Mouse (Mus musculus) spleen, postnatal 10 days (tissue): ENCODE results near the gene Orc4.
A peak's percentile ranks its signal among the peaks of the same experiment; 100 is the strongest.
"Not testable (repeated sequence)": the region's sequence is repeated elsewhere in the genome, so short reads cannot be mapped to it uniquely, and the experiment has no call there.

Experiments used
- DNase-seq, 2 experiments: peaks; one replicate each; pipeline ENCODE4 v3.0.0; 2021 to 2022; ENCODE audit warnings: low spot score in 2 of 2

Orc4 gene

DNA sequence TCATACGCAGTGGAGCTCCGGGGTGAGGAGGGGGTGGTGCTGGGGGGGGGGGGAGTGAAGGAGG lies at the start of gene Orc4:
Gene Orc4, minus strand, starts transcription at position 26 of the 64 bp plus-strand sequence.
- DNase-seq: no peak

DNA sequence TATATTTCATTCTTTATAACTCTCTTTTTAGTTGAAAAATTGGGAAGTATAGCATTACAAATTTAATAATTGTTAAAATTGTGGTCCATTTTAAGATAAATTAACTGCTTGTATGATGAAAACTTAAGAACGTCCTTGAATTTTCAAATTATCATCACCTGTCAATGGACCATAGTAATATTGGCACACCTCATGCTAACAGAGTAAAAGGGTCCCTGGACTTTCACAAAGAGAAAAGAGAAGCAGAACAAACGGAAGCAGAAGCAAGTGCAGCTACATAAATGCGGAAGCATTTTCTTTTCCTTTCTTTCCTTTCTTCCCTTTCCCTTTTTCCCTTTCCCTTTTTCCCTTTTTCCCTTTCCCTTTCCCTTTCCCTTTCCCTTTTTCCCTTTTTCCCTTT lies 40.2 kb upstream of the Orc4 start:
- no peak for DNase-seq

DNA sequence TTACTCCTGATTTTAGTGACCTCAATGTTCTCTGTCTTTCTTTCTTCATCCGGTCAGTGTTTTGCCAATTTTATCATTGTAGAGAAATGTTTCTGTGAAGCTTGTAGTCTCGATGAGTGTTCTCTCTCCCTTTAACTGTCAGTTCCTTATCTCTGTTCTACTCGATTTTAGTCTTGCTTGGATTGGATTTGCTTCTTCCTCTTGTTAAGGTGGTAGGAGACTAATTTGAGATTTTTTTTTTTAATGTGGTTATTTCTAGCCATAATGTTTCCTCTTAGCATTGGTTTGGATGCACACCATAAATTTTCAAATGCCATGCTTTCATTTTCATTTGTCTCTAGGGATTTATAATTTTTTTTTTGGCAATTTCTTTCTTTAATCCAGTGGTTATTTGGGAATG lies 28.8 kb upstream of the Orc4 start:
- DNase-seq: no peak

DNA sequence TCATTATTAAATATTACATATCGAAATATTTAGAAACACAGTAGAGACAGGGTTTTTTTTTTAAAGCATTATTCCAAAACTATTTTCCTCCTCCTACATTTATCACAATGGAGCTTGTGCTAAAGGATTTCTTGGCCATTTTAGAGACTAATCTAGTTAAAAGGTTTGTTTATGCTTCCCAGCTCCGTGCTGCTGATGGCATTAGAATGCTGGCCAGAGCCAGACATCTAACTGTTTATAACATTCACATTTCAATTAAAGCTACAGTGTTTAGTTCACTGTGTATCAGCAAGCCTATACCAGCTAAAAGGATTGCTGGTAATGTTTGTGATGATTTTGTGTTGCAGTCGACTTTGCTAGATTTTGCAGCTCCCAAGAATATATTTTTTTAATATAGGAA lies 6.5 kb upstream of the Orc4 start:
- DNase-seq: no peak

DNA sequence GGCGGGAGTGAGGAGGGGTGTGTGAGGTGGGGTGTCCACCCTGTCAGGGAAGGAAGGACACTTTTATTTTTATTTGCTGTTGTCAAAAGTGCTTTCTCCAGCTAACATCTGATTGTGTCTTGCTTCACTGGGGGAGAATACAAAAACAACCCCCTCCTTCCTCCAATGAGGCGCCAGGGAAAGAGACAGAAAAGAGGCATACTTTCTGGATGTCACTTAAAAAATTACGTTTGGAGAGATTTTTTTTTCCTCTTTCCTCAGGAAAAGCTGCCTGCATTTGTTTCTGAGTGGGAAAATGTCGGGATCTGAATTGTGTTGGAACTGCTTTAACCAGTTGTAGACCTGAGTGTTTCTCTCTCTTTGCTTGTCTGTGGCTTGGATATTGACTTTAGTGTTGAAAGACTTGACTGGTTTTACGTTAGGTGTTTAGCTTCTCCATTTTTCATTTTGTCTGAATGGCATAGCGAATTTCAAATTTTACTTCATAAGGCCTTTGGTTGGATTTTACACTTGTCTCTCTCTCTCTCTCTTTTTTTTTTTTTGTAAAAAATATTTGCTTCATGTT lies 321 bp upstream of the Orc4 start:
- DNase-seq: no peak

DNA sequence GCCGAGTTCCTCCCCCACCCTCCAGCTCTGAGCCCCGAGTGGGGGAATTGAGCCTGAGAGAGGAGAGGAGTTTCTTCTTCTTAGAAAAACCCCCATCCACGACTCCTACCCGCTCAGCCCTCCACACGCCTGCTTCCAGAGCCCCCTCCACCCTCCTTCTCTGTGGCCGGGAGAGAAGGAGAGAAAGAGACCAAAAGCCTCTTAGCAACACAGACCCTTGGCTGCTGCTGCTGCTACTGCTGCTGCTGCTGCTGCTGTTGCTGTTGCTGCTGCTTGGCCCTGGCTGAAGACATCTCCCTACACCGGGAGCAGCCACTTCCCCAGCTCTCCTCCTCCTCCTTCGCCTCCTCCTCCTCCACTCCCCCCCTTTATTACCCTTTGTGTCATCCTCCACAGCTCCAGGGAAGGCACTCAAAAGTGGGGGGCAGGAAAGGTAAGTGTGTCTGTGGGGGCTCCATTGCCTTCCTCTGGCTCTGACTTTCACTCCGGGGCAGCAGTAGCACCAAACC lies 280 bp downstream of the Orc4 start:
- peak; percentile 53 to 61 for DNase-seq

DNA sequence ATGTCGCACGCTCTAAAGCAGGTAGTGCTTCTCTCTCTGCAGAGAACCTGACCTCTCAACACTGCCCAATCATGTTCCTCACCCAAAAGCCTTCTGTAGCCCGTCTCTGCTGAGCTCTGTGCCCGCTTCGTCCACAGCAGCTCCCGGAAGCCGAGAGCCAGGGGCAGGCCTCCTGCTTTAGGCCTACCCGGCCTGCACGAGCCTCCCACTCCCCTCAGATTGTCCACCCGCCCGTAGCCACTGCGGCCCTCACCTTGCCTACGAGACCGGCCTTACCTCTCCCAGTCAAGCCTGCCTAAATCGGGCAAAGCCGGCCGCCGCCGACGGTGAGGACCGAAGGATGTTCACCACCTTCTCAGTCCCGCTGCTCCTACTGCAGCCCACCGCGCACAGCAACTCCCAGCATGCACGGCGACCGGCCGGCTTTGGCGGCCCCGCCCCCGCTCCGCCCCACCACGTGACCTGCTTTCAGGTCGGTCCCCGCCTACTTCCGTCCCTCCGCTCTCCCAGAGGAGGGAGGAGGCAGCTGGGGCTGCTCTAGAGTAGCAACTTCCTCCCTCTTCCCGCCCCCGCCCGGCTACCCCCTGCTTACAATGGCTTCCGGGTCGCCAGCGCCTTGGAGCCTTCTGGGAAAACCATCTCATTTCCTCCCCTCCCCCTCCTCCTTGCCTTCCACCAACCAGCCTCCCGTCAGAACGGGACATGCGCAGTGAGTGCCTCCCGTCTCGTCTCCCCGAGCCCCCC lies 1.1 kb downstream of the Orc4 start, which contains the start of gene Mbd5:
Gene Mbd5, plus strand, starts transcription at position 668 of the 744 bp plus-strand sequence.
- DNase-seq: peak; percentile 98 to 100

DNA sequence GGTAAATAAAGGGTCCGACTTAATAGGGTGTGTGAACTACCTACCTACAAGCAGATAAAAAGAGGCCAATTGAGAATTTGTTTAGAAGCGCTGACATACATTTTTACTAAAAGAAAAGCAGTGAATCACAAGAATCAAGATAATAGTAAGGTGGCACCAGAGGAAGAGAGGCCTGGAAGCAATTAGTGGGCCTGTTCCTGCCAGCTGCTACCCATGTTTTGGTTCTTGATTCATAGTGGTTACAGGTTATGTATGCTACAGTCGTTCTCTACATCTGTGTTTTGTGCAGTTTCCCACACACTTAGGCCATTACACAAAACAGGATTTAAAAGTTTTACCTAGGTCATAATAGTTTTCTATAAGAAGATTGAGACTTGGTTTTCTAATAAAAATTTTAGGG lies 2.3 kb downstream of the Orc4 start:
- DNase-seq: no peak

DNA sequence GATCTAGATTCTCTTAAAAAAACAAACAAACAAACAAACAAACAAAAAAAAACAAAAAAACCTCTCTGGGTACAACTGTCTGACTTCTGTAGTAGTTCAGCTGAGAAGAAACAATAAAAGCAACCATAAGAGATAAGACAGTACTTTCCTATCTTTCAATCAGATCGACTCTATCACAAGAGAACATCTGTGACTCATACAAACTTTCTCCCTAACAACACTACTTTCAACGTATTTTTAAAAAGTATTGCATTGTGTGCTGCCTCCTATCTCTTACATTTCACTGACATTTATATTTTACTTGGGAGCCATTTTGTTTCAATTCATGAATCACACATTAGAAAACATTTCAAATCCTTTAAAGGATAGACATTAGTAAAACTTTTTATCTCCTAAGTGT lies 15.0 kb downstream of the Orc4 start:
- DNase-seq: no peak

DNA sequence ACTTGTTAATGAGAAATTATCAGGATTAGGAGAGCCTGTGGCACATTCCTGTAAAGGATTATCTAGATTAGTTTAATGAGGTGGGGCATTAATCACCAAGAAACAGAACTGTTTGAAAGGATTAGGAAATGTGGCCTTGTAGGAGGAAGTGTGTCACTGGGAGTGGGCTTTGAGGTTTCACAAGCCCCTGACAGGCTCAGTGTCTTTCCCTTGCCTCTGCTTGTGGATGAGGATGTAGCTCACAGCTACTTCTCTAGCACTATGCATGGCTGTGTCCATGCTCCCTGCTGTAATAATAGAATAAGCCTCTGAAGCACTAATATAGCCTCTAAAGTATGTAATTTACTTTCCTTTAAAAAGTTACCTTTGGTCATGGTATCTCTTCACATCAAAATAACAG lies 34.2 kb downstream of the Orc4 start:
- DNase-seq: no peak

DNA sequence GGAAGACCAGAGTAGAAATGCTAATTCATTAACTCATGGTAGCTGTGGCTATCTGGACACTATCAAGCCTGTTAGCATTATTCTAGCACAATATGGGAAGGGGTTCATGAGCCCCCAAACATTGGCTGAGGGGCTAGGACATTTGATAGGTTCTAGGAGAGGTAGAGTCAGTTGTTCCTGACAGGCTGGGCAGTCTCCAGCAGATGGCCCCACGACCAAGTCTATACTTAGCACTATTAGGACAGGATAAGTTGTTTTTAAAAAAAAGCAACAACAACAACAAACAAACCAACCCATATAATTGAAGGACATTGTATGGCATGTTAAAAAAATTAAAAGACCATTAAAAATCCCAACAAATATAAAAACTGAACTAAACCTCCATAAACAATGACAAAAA lies 35.9 kb downstream of the Orc4 start:
- no peak for DNase-seq

DNA sequence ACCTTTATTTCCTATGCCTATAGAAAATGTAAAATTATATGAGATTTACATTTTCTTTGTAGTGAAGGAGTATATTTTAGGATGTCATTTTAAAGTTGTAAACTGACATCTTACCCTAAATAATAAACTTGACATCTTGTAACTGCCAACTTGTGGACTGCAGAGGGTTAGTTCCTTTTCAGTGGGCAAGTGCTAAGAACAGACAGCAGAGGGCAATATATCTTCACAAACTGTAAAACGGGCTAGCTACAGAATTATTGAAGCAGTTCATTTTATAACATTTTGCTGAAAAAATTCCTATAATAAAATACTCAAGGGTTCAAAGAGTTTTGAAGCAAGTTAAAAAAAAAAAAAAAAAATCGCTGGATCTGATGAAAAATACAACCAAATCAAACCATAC lies 41.2 kb downstream of the Orc4 start:
- no peak for DNase-seq

DNA sequence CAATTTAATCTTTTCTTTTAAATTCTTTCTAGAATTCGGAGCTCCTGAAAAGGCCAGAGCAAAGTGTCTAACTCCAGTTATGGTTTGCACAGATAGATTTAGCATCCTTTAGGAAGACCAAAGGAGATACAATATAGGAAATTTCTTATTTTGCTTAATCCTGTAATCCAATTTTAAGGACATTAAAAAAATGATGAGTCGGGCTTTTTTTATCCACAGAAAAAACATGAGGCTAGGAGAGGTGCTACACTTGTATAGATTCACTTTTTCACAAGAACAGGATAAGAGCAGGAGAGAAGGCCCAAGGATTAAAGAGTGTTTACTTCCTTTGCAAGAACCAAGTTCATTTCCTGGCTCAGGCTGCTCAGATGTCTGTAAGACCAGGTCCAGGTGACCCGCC lies 54.9 kb downstream of the Orc4 start:
- no peak for DNase-seq

DNA sequence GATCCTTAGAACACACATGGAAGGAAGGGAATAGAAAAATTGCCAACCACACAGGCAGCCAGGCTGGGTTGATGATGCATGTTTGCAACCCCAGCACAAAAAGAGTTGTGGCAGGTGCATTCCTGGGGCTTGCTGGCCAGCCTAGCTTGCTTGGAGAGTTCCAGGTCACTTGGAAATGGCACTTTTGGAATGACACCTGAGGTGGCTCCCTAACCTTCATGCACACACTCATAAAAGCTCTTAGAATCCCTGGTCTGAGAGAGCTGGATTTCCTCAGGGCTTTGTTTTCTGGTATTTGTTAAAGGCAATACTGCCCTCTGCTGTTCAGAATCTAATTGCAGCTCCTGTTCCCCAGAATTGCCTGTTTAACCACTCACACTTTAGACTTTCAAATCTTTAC lies 64.1 kb downstream of the Orc4 start:
- peak in 1 of 2 experiments; percentile 41 for DNase-seq

DNA sequence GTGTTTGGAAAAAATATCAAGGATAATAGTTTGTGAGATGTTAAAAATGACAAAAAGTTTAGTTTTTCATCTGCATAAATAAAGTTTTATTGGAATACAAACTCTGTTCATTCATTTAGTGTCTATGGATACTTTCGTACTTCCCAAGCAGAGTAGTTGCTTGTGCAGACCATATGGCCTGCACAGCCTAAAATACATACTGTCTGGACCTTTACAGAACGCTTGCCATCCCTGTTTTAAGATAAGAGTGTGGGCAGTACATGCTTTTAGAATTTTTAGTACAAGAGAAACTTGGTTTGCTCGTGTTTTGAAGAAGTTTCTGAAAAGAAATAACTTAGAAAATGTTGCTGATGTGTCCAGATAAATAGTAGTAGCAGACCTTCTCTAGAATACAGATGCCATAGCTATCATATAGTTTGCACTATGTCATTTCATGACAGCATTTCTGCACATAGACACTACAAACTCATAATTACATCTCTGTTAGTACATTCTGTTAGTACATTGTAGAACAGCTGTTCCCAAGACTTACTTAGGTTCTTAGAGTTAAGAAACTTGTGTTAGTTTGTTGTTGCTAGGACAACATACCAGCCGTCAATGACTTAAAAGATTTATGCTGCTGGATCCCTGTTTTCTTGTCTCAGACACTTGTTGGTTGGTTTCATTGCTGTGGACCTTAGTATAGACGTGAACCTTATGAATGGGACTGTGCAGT lies 81.7 kb downstream of the Orc4 start:
- no peak for DNase-seq

DNA sequence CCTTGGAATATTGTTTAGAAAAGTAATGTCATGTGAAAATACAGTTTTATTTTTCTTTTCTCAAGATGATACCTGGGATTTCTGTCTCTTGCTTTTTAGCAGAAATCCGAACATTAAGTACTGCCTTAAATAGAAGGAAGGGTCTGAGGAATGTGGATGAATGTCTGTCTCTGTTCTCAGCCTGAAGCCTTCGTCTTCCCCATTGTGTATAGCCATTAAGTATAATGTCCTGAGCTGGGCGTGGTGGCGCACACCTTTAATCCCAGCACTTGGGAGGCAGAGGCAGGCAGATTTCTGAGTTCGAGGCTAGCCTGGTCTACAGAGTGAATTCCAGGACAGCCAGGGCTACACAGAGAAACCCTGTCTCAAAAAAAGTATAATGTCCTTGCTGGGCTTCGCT lies 84.5 kb downstream of the Orc4 start:
- DNase-seq: not testable (repeated sequence)
